Mouse (Mus musculus) hindbrain, embryonic 13.5 days (tissue): ENCODE measurements at regions not wholly inside any gene's neighbourhood (a gene's known extent, or its start where the extent isn't known, plus 50 kb on each side); places are given as distances from the start of the nearest gene placed in this dataset.
"Not testable (repeated sequence)": the region's sequence is repeated elsewhere in the genome, so short reads cannot be mapped to it uniquely, and the experiment has no call there.

Experiments
- ATAC-seq: fragments of 200-750 bp; cut with Nextera tagmentation; 2 replicates; pipeline ENCODE4 v1.8.0; 2017; ENCODE audit warnings: moderate TSS enrichment; ENCODE audit not compliant: low FRiP score
- H3K27ac ChIP-seq: fragments of 300-500 bp; sonication (generic); 2 replicates; pipeline ENCODE4 v1.5.1; 2015; ENCODE audit warnings: inconsistent platforms, mild to moderate bottlenecking, moderate library complexity
- H3K27me3 ChIP-seq: fragments of 300-500 bp; sonication (generic); 2 replicates; pipeline ENCODE4 v1.6.1; 2015; ENCODE audit warnings: mild to moderate bottlenecking, inconsistent platforms
- H3K36me3 ChIP-seq: fragments of 300-500 bp; sonication (generic); 2 replicates; pipeline ENCODE4 v1.6.1; 2015; ENCODE audit warnings: mild to moderate bottlenecking, inconsistent platforms
- H3K4me1 ChIP-seq: fragments of 300-500 bp; sonication (generic); replicated peaks from 2 replicates; pipeline ENCODE4 v1.6.1; 2015; ENCODE audit warnings: inconsistent platforms
- H3K4me2 ChIP-seq: fragments of 300-500 bp; sonication (generic); 2 replicates; pipeline ENCODE4 v1.6.1; 2015; ENCODE audit warnings: inconsistent platforms, mild to moderate bottlenecking, moderate library complexity
- H3K4me3 ChIP-seq: fragments of 300-500 bp; sonication (generic); 2 replicates; pipeline ENCODE4 v1.5.1; 2015; ENCODE audit warnings: mild to moderate bottlenecking, inconsistent platforms
- H3K9ac ChIP-seq: fragments of 300-500 bp; sonication (generic); 2 replicates; pipeline ENCODE4 v1.6.1; 2015; ENCODE audit warnings: mild to moderate bottlenecking, inconsistent platforms
- H3K9me3 ChIP-seq: fragments of 300-500 bp; sonication (generic); 2 replicates; pipeline ENCODE4 v1.6.1; 2016; ENCODE audit warnings: inconsistent platforms
- WGBS: fragments of 180-500 bp; shearing (Covaris S2); methylation state at CpG from one replicate; pipeline ENCODE4 v1.1.7; 2015; 5-methylcytosine and 5-hydroxymethylcytosine counted together

DNA sequence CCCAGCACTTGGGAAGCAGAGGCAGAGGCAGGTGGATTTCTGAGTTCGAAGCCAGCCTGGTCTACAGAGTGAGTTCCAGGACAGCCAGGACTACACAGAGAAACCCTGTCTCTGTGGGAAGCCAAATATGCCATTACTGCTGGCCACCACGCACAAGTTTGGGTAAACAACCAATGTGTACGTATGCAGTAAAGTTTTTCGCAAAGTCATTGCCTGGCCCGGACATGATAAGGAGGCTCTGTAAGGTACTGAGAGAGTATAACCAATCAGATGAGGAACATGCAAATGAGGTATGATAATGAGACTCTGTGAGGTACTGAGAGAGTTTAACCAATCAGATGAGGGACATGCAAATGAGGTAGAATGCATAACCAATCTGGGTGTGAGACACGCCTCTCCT, 99.5 kb upstream of the Rps6ka3 start:
- H3K27ac ChIP-seq, H3K4me2 ChIP-seq, H3K27me3 ChIP-seq, H3K4me1 ChIP-seq, H3K9ac ChIP-seq, H3K4me3 ChIP-seq, H3K36me3 ChIP-seq, H3K9me3 ChIP-seq, ATAC-seq: not testable (repeated sequence)
- WGBS: 94% methylated on average over 6 of the region's 6 CpGs

DNA sequence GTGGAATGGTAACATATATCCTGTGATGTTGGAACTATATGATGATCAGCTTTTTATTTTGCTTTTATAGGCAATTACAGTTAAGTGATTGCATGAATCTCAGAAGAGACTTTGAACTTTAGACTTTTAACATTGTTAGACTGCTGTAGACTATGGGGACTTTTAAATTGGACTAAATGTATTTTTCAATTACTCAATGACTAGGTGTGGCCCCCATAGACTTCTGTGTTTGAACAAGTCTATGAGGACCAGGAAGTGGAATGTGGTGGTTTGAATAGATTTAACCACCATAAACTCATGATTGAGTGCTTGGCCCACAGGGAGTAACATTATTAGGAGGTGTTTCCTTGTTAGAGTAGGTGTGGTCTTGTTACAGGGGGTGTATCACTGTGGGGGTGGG, 93.9 kb upstream of the Rps6ka3 start:
- ATAC-seq: no peak
- H3K27me3 ChIP-seq: no peaks in the 10 kb centered on the region
- H3K36me3 ChIP-seq: no peaks in the 10 kb centered on the region

DNA sequence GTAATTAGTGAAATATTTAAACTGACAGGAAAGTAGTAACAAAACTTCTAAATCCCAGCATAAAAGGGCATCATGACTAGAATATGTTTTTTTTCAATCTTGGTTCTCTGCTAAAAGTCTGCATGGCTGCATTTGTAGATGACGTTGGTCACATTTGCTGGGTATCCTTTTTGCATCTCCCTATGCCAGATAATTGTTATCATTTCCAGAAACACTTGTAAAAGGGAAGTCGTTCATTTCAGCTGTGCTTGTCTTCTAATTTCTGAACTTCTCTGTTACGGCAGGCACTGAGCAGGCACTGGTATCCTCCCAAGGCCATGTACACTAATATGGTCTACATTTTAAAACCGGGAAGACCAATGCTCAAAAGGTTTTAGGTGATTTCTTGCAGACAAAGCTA, 69.6 kb upstream of the Rps6ka3 start:
- H3K9me3 ChIP-seq: no peaks in the 10 kb centered on the region
- no peak overlapping the region for H3K4me2 ChIP-seq
- no peak overlapping the region for H3K27ac ChIP-seq
- ATAC-seq: no peak
- no peaks in the 10 kb centered on the region for H3K27me3 ChIP-seq
- no peak overlapping the region for H3K9ac ChIP-seq
- H3K4me3 ChIP-seq: no peak overlapping the region
- no peaks in the 10 kb centered on the region for H3K4me1 ChIP-seq
- 81% methylated on average over 4 of the region's 4 CpGs for WGBS
- no peaks in the 10 kb centered on the region for H3K36me3 ChIP-seq

More for the DNA sequence above, 93.9 kb upstream of the Rps6ka3 start:
- no peak overlapping the region for H3K9ac ChIP-seq
- no peak overlapping the region for H3K4me2 ChIP-seq
- H3K9me3 ChIP-seq: no peaks in the 10 kb centered on the region
- no peak overlapping the region for H3K4me3 ChIP-seq
- H3K4me1 ChIP-seq: no peaks in the 10 kb centered on the region
- H3K27ac ChIP-seq: no peak overlapping the region

DNA sequence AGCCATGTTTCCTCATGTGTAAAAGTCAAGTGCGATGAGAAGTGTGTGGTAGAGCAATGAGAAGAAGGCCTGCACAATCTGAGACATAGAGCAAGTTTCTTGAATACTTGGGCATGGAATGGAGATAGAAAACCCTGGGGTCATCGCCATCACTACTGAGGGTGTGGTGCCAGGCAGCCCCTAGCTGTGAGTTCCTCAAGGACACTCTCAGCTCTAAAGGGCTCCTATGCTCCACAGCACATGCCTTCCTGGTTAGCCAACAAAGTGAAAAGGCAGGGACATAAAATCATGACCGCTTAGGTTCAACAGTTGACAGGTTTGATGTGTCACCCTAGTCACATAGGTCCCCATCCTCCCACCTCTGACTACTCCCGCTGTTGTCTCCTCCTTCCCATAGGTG, 66.8 kb upstream of the Rps6ka3 start:
- Histone ChIP-seq H3K36me3 (no peaks in the 10 kb centered on the region), H3K4me3 (no peak overlapping the region), H3K9ac (no peak overlapping the region), H3K4me1 (no peaks in the 10 kb centered on the region), H3K4me2 (no peak overlapping the region), H3K27me3 (no peaks in the 10 kb centered on the region), H3K27ac (no peak overlapping the region), H3K9me3 (no peaks in the 10 kb centered on the region)
- no peak for ATAC-seq
- WGBS: 85% methylated on average over 4 of the region's 4 CpGs

DNA sequence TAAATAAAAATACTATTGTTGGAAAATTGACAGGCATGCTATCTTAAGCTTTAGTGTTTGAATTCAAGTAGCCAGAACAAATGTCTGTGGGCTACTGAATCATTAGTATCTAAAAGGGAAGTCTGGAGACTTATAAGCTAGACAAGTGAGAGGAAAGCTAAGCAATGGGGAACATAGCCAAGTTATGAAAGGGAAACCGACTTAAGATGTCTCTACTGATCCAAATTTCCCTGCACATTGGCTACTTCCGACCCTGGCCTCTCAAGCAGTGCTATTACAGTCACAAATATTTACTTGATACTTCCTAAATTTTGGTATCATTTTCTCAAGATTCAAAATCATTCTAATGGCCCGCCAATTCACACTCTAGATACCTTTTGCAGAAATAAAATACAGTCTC, 65.4 kb upstream of the Rps6ka3 start:
- Histone ChIP-seq H3K4me2 (no peak overlapping the region), H3K27ac (no peak overlapping the region), H3K9ac (no peak overlapping the region), H3K36me3 (no peaks in the 10 kb centered on the region), H3K27me3 (no peaks in the 10 kb centered on the region), H3K4me1 (no peaks in the 10 kb centered on the region), H3K9me3 (no peaks in the 10 kb centered on the region), H3K4me3 (no peak overlapping the region)
- 85% methylated on average over 3 of the region's 3 CpGs for WGBS
- no peak for ATAC-seq

DNA sequence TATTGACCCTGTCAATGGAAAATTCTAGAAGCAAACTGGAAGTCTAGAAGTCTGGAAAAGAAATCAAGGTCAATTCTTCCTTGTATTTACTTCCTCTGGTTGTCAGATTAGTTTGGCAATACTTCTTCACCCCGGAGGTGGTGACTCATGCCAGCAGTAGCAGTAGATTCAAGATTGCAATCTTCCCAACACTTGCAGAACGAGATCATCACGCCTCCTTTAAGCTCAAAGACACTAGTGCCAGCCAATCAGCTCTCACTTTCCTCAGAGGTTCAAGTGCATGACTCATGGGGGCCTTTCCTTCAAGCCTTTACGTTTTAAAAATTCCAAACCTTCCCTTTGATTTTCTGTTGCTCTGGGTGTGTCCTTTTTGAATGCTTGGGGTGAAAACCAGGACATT, 64.9 kb upstream of the Rps6ka3 start:
- Histone ChIP-seq H3K36me3 (no peaks in the 10 kb centered on the region), H3K4me1 (no peaks in the 10 kb centered on the region), H3K27ac (no peak overlapping the region), H3K4me2 (no peak overlapping the region), H3K4me3 (no peak overlapping the region), H3K9ac (no peak overlapping the region), H3K27me3 (no peaks in the 10 kb centered on the region), H3K9me3 (no peaks in the 10 kb centered on the region)
- ATAC-seq: no peak
- 82% methylated on average over 4 of the region's 4 CpGs for WGBS

DNA sequence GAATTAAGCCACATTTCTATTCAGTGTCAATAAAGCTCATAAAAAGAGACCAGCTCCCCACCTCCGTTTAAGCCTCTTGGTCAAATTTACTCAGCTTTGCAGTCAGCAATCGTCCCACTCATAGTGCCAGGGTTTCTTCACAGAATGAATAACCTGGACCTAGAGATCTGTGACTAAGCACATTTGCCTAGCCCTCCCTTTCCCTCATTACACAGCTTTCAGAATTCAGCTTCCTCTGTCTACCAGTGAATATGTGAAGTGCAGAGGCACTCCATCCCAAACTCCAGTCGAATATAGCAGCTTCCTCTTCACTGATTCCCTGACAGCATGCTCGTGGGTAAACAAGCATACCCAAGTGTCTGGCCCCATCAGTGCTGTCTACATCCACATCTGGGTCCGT, 54.3 kb upstream of the Rps6ka3 start:
- no peak for ATAC-seq
- no peak overlapping the region for H3K27ac ChIP-seq
- no peaks in the 10 kb centered on the region for H3K9me3 ChIP-seq
- no peaks in the 10 kb centered on the region for H3K4me1 ChIP-seq
- WGBS: 77% methylated on average over 5 of the region's 5 CpGs
- H3K27me3 ChIP-seq: no peaks in the 10 kb centered on the region
- no peak overlapping the region for H3K4me3 ChIP-seq
- no peak overlapping the region for H3K4me2 ChIP-seq
- no peak overlapping the region for H3K9ac ChIP-seq
- no peaks in the 10 kb centered on the region for H3K36me3 ChIP-seq

DNA sequence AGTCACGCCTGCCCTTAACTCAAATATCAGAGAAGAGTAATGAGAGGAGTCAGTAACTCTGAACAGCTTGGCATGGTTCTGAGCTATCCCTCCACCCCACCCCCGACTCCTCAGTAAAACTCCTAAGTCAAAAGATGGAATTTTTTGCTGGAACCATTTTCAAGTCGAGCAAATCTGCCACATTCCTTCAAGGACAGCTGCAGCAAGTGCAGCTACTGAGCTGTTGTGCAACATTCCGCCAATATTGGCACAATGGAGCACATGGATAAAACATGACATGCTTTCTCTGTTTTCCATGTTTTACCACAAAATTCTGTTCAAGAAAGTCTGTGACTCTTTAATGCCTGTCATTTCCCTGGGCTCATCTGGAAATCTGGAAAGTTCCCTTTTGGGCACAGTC, 53.1 kb upstream of the Rps6ka3 start:
- Histone ChIP-seq H3K36me3 (no peaks in the 10 kb centered on the region), H3K4me2 (no peak overlapping the region)
- no peak for ATAC-seq

DNA sequence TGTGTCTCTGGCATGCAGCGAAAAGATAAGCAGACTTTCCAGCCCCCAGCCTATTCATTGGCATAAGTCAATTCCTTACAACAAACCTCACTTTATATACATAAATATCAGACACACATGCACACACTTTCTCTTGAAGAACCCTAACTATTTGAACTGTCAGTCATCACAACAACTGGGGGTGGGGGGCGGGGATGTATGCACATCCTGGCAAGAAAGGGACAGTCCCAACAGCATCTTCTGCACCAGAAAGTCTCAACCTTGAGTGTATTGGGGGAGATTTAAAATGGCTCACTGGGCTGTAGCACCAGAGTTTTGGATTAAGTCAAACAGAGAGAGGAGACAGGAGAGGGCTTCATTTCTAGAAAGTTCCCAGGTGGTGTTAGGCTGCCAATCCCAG, 50.4 kb upstream of the Rps6ka3 start:
- no peak overlapping the region for H3K4me3 ChIP-seq
- H3K27me3 ChIP-seq: no peaks in the 10 kb centered on the region
- no peak overlapping the region for H3K27ac ChIP-seq
- no peak overlapping the region for H3K9ac ChIP-seq
- no peaks in the 10 kb centered on the region for H3K9me3 ChIP-seq
- H3K4me1 ChIP-seq: no peaks in the 10 kb centered on the region
- no peak overlapping the region for H3K4me2 ChIP-seq
- H3K36me3 ChIP-seq: no peaks in the 10 kb centered on the region
- WGBS: 87% methylated on average over 2 of the region's 2 CpGs
- ATAC-seq: no peak

More for the DNA sequence above, 53.1 kb upstream of the Rps6ka3 start:
- Histone ChIP-seq H3K27me3 (no peaks in the 10 kb centered on the region), H3K9ac (no peak overlapping the region), H3K4me1 (no peaks in the 10 kb centered on the region), H3K9me3 (no peaks in the 10 kb centered on the region), H3K4me3 (no peak overlapping the region), H3K27ac (no peak overlapping the region)
- WGBS: 64% methylated on average over 4 of the region's 4 CpGs
